Mouse (Mus musculus) kidney, postnatal 10 days (tissue): ENCODE results near the gene Sphk2.

ENCODE experiments used
- DNase-seq: peaks from one replicate; pipeline ENCODE4 v3.0.0; 2021; ENCODE audit warnings: mixed read lengths

Gene Sphk2

GRCm38 (mm10) chr7:45709677-45710355 is 8.0 kb downstream of the Sphk2 start:
- no peak for DNase-seq

GRCm38 (mm10) chr7:45709036-45709435 is 8.8 kb downstream of the Sphk2 start:
- DNase-seq, result no peak

- peak; percentile 64 for DNase-seq
Measured at GRCm38 (mm10) chr7:45708221-45708761, 9.5 kb downstream of the Sphk2 start.

- DNase-seq, result peak; percentile 98
Measured at GRCm38 (mm10) chr7:45707375-45707967, 10.3 kb downstream of the Sphk2 start.

- DNase-seq, result peak; percentile 95
Measured at GRCm38 (mm10) chr7:45706721-45707241, 11.0 kb downstream of the Sphk2 start.

- DNase-seq, result peak; percentile 90
Measured at GRCm38 (mm10) chr7:45705873-45706281, 11.9 kb downstream of the Sphk2 start.

GRCm38 (mm10) chr7:45705443-45705864 is 12.3 kb downstream of the Sphk2 start:
- no peak for DNase-seq

- DNase-seq, result peak; percentile 99
Measured at GRCm38 (mm10) chr7:45704730-45705442, 12.9 kb downstream of the Sphk2 start, which contains the start of gene Dbp. Dbp (plus strand) TSS chr7:45705088.

- peak; percentile 72 for DNase-seq
Measured at GRCm38 (mm10) chr7:45704046-45704559, 13.7 kb downstream of the Sphk2 start.

- DNase-seq, result no peak
Measured at GRCm38 (mm10) chr7:45703521-45704033, 14.2 kb downstream of the Sphk2 start.

GRCm38 (mm10) chr7:45702809-45703520 is 14.8 kb downstream of the Sphk2 start:
- no peak for DNase-seq

GRCm38 (mm10) chr7:45702316-45702715 is 15.5 kb downstream of the Sphk2 start:
- DNase-seq, result no peak

GRCm38 (mm10) chr7:45701607-45702006 is 16.2 kb downstream of the Sphk2 start:
- no peak for DNase-seq

- DNase-seq, result peak; percentile 55
Measured at GRCm38 (mm10) chr7:45701072-45701471, 16.7 kb downstream of the Sphk2 start.

GRCm38 (mm10) chr7:45700301-45701015 is 17.3 kb downstream of the Sphk2 start:
- DNase-seq, result peak; percentile 87

- DNase-seq, result no peak
Measured at GRCm38 (mm10) chr7:45699523-45700141, 18.2 kb downstream of the Sphk2 start, which contains the start of gene Car11. Car11 (plus strand) TSS chr7:45699843.

- DNase-seq, result no peak
Measured at GRCm38 (mm10) chr7:45697894-45698293, 19.9 kb downstream of the Sphk2 start.

GRCm38 (mm10) chr7:45695098-45695497 is 22.7 kb downstream of the Sphk2 start:
- no peak for DNase-seq

- DNase-seq, result no peak
Measured at GRCm38 (mm10) chr7:45693921-45694591, 23.7 kb downstream of the Sphk2 start, which contains the start of gene Sec1. Sec1 (minus strand) TSS chr7:45694402.

- DNase-seq, result no peak
Measured at GRCm38 (mm10) chr7:45692364-45692763, 25.4 kb downstream of the Sphk2 start.
